Mouse (Mus musculus): ENCODE data around the gene Fcamr. TPM values are rescaled to one million over a fixed set of nuclear protein-coding genes. Genes with fewer than 3 reads are reported as not detected.

Fcamr gene
- polyA plus RNA-seq (2021; fragmentation: Nextera tagmentation), result not detected in 2 replicates
- long read RNA-seq, experiment 1, result 0 reads
- long read RNA-seq, experiment 2, result 0 reads

DNA sequence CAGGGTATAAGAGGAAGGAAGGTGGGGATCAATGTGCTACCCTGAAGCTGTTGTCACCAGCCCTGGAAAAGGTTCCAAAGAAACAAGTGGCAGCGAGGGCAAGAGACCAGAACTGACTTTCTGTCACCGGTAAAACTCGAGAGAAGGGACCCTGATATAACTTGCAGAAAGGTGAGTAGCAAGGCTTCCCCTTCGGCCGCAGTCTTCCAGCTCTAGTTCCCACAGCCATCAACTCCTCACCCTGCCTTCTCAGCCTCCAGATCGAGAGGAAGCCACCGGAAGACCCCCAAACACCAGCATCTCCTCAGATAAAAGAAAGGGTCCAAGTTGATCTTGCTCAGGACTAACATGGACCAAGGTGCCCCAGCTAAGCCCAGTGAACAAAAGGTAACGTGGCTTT is at the start of gene Fcamr:
Gene Fcamr, plus strand, starts transcription at position 301 of the 400 bp plus-strand sequence.

DNA sequence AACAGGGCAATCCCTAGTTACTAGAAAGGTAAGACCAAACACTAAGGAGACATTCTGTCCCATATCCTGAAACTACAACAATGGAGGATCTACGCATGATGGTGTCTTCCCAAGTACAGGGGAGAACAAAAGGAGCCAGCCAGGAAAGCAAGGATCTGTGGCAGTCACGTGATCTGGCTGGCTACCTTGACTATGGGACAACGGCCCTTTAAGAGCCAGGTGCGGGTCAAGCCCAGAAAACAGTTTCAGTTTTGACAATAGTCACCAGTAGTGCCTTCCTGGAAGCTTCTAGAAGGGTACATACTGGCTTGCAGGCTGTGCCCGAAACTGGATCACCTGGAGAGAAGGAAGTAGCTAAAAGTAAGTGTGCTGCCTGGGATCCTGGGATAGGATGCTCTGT is 25.7 kb downstream of the Fcamr start, which contains the start of gene Pigr:
Gene Pigr, plus strand, starts transcription at position 237 of the 400 bp plus-strand sequence.

Other genes starting within 250 kb of the Fcamr start
- 0.08 TPM in 1 of 2 replicates, not detected in the other for gene Zp3r, start 171.3 kb upstream of the Fcamr start, polyA plus RNA-seq (2021; fragmentation: Nextera tagmentation)
- gene C4bp, start 139.3 kb upstream of the Fcamr start, polyA plus RNA-seq (2021; fragmentation: Nextera tagmentation), result 0.51 and 0.95 TPM in 2 replicates
- gene Gm29427, start 85.1 kb upstream of the Fcamr start, polyA plus RNA-seq (2021; fragmentation: Nextera tagmentation), result not detected in 2 replicates
- 19.6 and 33.3 TPM in 2 replicates for gene Yod1, start 83.6 kb upstream of the Fcamr start, polyA plus RNA-seq (2021; fragmentation: Nextera tagmentation)
- 5.4 and 6.0 TPM in 2 replicates for gene Pfkfb2, start 71.6 kb upstream of the Fcamr start, polyA plus RNA-seq (2021; fragmentation: Nextera tagmentation)
- gene AA986860, start 68.9 kb upstream of the Fcamr start, polyA plus RNA-seq (2021; fragmentation: Nextera tagmentation), result 0.69 and 0.93 TPM in 2 replicates
- not detected in 2 replicates for gene Pigr, start 25.8 kb downstream of the Fcamr start, polyA plus RNA-seq (2021; fragmentation: Nextera tagmentation)
- 0.34 and 1.2 TPM in 2 replicates for gene Fcmr, start 64.8 kb downstream of the Fcamr start, polyA plus RNA-seq (2021; fragmentation: Nextera tagmentation)
- gene Il24, start 86.6 kb downstream of the Fcamr start, polyA plus RNA-seq (2021; fragmentation: Nextera tagmentation), result not detected in 2 replicates
- gene Il20, start 110.5 kb downstream of the Fcamr start, polyA plus RNA-seq (2021; fragmentation: Nextera tagmentation), result not detected in 2 replicates
- not detected in 2 replicates for gene Il19, start 139.2 kb downstream of the Fcamr start, polyA plus RNA-seq (2021; fragmentation: Nextera tagmentation)
- not detected in 2 replicates for gene Il10, start 218.9 kb downstream of the Fcamr start, polyA plus RNA-seq (2021; fragmentation: Nextera tagmentation)